8 mouse cellular contexts compared by ENCODE assay signal in the genomic region with DNA sequence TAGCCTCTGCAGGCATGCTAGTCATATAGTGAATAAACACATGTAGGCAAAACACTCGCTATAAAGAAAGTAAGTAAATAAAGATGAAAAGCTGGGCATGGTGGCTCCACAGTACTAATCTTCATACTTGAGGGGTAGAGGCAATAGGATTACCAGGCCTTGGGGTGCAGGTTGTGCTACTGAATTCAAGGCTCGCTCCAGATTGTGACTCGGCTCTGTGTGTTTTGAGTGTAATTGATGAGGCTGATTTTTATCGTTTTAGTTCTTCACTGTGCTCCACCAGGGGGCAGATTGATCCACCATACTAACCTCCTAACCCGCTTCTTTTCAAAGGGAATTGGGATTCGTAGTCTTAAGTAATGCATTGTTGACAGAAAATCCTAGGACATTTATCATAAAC. TPM values are rescaled to one million over a fixed set of nuclear protein-coding genes. Genes with fewer than 3 reads are reported as not detected.
A peak's percentile ranks its signal among the peaks of the same experiment; 100 is the strongest.
DNase-seq lines count a peak whose midpoint lies in the region; ATAC-seq and TF ChIP-seq lines count a peak whose summit lies in the region.

No protein-coding gene starts in this region.

- H3K9me3 ChIP-seq in forebrain, embryonic 14.5 days (replicated peaks; ENCODE audit: control insufficient read depth, low read length), result no peaks in the 10 kb centered on the region
- H3K9me3 ChIP-seq in hindbrain, embryonic 16.5 days (ENCODE audit: control insufficient read depth, low read length), result no peaks in the 10 kb centered on the region

- peaks cover 3% of the 10 kb centered on the region; the same call in 1 of the 2 replicates for H3K27me3 ChIP-seq in spleen, adult 2 months (ENCODE audit: control insufficient read depth, insufficient read depth, low read length)
- no peaks in the 10 kb centered on the region for H3K27me3 ChIP-seq in forebrain, embryonic 14.5 days (replicated peaks; ENCODE audit: control insufficient read depth, insufficient read depth, low read length)
- H3K27me3 ChIP-seq in hindbrain, embryonic 16.5 days (replicated peaks; ENCODE audit: control insufficient read depth, insufficient read depth, low read length), result no peaks in the 10 kb centered on the region
- H3K27me3 ChIP-seq in splenic B cell, adult 2 months (ENCODE audit: control insufficient read depth, insufficient read depth, low read length, poor library complexity, severe bottlenecking), result no peaks in the 10 kb centered on the region

- peak overlapping the region; percentile 61; the same call in 1 of the 2 replicates for H3K9ac ChIP-seq in forebrain, embryonic 14.5 days (ENCODE audit: low read length)
- peak overlapping the region; percentile 61 for H3K9ac ChIP-seq in hindbrain, embryonic 16.5 days (ENCODE audit: low read depth, low read length)

- intact Hi-C loops in left cerebral cortex, postnatal 4 days (cut with DNase I), result loop anchor here (5.0 kb wide), 1 partner anchor 152 kb away; no protein-coding TSS in a partner anchor

- peaks cover 3% of the 10 kb centered on the region for H3K4me1 ChIP-seq in spleen, adult 2 months (ENCODE audit: control insufficient read depth, insufficient read depth, insufficient read length)
- H3K4me1 ChIP-seq in forebrain, embryonic 14.5 days (ENCODE audit: control insufficient read depth, insufficient read depth, low read length), result peaks cover 8% of the 10 kb centered on the region
- H3K4me1 ChIP-seq in hindbrain, embryonic 16.5 days (ENCODE audit: control insufficient read depth, insufficient read depth, low read depth, low read length), result peaks cover 8% of the 10 kb centered on the region

- no peak overlapping the region for H3K27ac ChIP-seq in spleen, adult 2 months (ENCODE audit: insufficient read depth, low read length)
- peak overlapping the region; percentile 44; the same call in 1 of the 2 replicates for H3K27ac ChIP-seq in forebrain, embryonic 14.5 days (ENCODE audit: low read depth, low read length)
- H3K27ac ChIP-seq in hindbrain, embryonic 16.5 days (ENCODE audit: low read depth, low read length), result no peak overlapping the region; the same call in 1 of the 2 replicates

- peak; percentile 68 for ATAC-seq in forebrain, embryonic 14.5 days
- peak; percentile 53 for ATAC-seq in hindbrain, embryonic 16.5 days

- TF ChIP-seq CTCF in spleen, adult 2 months (IDR thresholded peaks at IDR 0.05; ENCODE audit: extremely low read depth, insufficient read depth, insufficient read length, insufficient replicate concordance), result peak; percentile 15; the same call in 1 of the 2 replicates

- no peak for TF ChIP-seq POLR2A in spleen, adult 2 months (IDR thresholded peaks at IDR 0.05; ENCODE audit: low read depth, low read length)

- H3K36me3 ChIP-seq in spleen, adult 2 months (ENCODE audit: control insufficient read depth, insufficient read depth, low read length), result no peaks in the 10 kb centered on the region
- H3K36me3 ChIP-seq in forebrain, embryonic 14.5 days (ENCODE audit: control insufficient read depth, insufficient read depth, low read length), result no peaks in the 10 kb centered on the region
- H3K36me3 ChIP-seq in hindbrain, embryonic 16.5 days (ENCODE audit: control insufficient read depth, insufficient read depth, low read length), result no peaks in the 10 kb centered on the region
- no peaks in the 10 kb centered on the region for H3K36me3 ChIP-seq in splenic B cell, adult 2 months (ENCODE audit: control insufficient read depth, insufficient read depth, low read length, poor library complexity, severe bottlenecking)

- no peak overlapping the region for H3K4me3 ChIP-seq in spleen, adult 2 months (ENCODE audit: extremely low read depth, insufficient read depth, insufficient read length)
- H3K4me3 ChIP-seq in forebrain, embryonic 14.5 days (ENCODE audit: low read depth, low read length), result peak overlapping the region; percentile 40
- H3K4me3 ChIP-seq in hindbrain, embryonic 16.5 days (ENCODE audit: low read length), result peak overlapping the region; percentile 44

- peak; percentile 25 to 48 for DNase-seq in spleen, adult 2 months (ENCODE audit: low read depth in 1 of 2, low spot score in 2 of 2)
- no peak for DNase-seq in spleen, adult 12 weeks (ENCODE audit: low spot score)
- peak; percentile 62 for DNase-seq in c-Kit-positive CD71-positive TER-119-positive erythroid progenitor cells, embryonic 14.5 days (ENCODE audit: low spot score)
- DNase-seq in forebrain, embryonic 14.5 days (ENCODE audit: low spot score), result peak; percentile 83
- peak; percentile 51 for DNase-seq in left cerebral cortex, postnatal 4 days
- DNase-seq in mesoderm, embryonic 11.5 days (ENCODE audit: low read depth, low spot score), result peak; percentile 79
- peak; percentile 78 for DNase-seq in splenic B cell, adult 2 months (ENCODE audit: low read depth, low spot score)

- WGBS in spleen, adult 2 months, result 13% methylated on average over 6 of the region's 6 CpGs
- WGBS in forebrain, embryonic 14.5 days, result 12% methylated on average over 6 of the region's 6 CpGs
- 14% methylated on average over 6 of the region's 6 CpGs for WGBS in hindbrain, embryonic 16.5 days

- H3K4me2 ChIP-seq in forebrain, embryonic 14.5 days (ENCODE audit: low read length), result peak overlapping the region; percentile 82
- peak overlapping the region; percentile 80 for H3K4me2 ChIP-seq in hindbrain, embryonic 16.5 days (ENCODE audit: low read length)

RNA-seq across cellular contexts. Expression of a gene that starts 6.6 kb away (rescaled TPM):
- polyA plus RNA-seq in spleen, adult 2 months (2012; rRNA removed), result 1.6 and 2.6 TPM in 2 replicates
- 11.3 and 11.9 TPM in 2 replicates for polyA plus RNA-seq in forebrain, embryonic 14.5 days (2014; fragmentation: Nextera tagmentation; extraction: Ambion mirVana)
- 21.7 and 24.1 TPM in 2 replicates for polyA plus RNA-seq in hindbrain, embryonic 16.5 days (2015; fragmentation: Nextera tagmentation; extraction: Ambion mirVana)
- 10 to 100 TPM; 11.5 to 12.1 TPM for total RNA-seq in left cerebral cortex, postnatal 4 days (2021)

RNA-seq across cellular contexts. Expression of a gene that starts 6.6 kb away (rescaled TPM):
- 1,209 and 1,253 TPM in 2 replicates for polyA plus RNA-seq in spleen, adult 2 months (2012; rRNA removed)
- polyA plus RNA-seq in forebrain, embryonic 14.5 days (2014; fragmentation: Nextera tagmentation; extraction: Ambion mirVana), result 1,051 and 1,622 TPM in 2 replicates
- 626 and 662 TPM in 2 replicates for polyA plus RNA-seq in hindbrain, embryonic 16.5 days (2015; fragmentation: Nextera tagmentation; extraction: Ambion mirVana)
- total RNA-seq in left cerebral cortex, postnatal 4 days (2021), result 1,000 to 10,000 TPM; 1,145 to 1,256 TPM

RNA-seq across cellular contexts. Expression of a gene that starts 11.3 kb away (rescaled TPM):
- 60.3 and 66.4 TPM in 2 replicates for polyA plus RNA-seq in spleen, adult 2 months (2012; rRNA removed)
- 118 and 124 TPM in 2 replicates for polyA plus RNA-seq in forebrain, embryonic 14.5 days (2014; fragmentation: Nextera tagmentation; extraction: Ambion mirVana)
- 93.4 and 97.0 TPM in 2 replicates for polyA plus RNA-seq in hindbrain, embryonic 16.5 days (2015; fragmentation: Nextera tagmentation; extraction: Ambion mirVana)
- total RNA-seq in left cerebral cortex, postnatal 4 days (2021), result 10 to 100 TPM; 42.7 to 53.0 TPM

RNA-seq across cellular contexts. Expression of a gene that starts 23.2 kb away (rescaled TPM):
- polyA plus RNA-seq in spleen, adult 2 months (2012; rRNA removed), result 0.21 and 0.56 TPM in 2 replicates
- 4.1 and 4.2 TPM in 2 replicates for polyA plus RNA-seq in forebrain, embryonic 14.5 days (2014; fragmentation: Nextera tagmentation; extraction: Ambion mirVana)
- 2.0 and 2.2 TPM in 2 replicates for polyA plus RNA-seq in hindbrain, embryonic 16.5 days (2015; fragmentation: Nextera tagmentation; extraction: Ambion mirVana)
- under 1 TPM; 0.24 to 0.28 TPM for total RNA-seq in left cerebral cortex, postnatal 4 days (2021)

RNA-seq across cellular contexts. Expression of a gene that starts 27.9 kb away (rescaled TPM):
- polyA plus RNA-seq in spleen, adult 2 months (2012; rRNA removed), result 40.5 and 43.3 TPM in 2 replicates
- polyA plus RNA-seq in forebrain, embryonic 14.5 days (2014; fragmentation: Nextera tagmentation; extraction: Ambion mirVana), result 40.0 and 47.0 TPM in 2 replicates
- polyA plus RNA-seq in hindbrain, embryonic 16.5 days (2015; fragmentation: Nextera tagmentation; extraction: Ambion mirVana), result 40.3 and 54.2 TPM in 2 replicates
- 10 to 100 TPM; 41.2 TPM for total RNA-seq in left cerebral cortex, postnatal 4 days (2021)
